Mouse (Mus musculus): ENCODE measurements around the gene Tbl1x. TPM values are rescaled to one million over a fixed set of nuclear protein-coding genes. Genes with fewer than 3 reads are reported as not detected.

Tbl1x gene
- polyA plus RNA-seq, 1 experiment from 2014 or later, result 82.8 TPM

DNA sequence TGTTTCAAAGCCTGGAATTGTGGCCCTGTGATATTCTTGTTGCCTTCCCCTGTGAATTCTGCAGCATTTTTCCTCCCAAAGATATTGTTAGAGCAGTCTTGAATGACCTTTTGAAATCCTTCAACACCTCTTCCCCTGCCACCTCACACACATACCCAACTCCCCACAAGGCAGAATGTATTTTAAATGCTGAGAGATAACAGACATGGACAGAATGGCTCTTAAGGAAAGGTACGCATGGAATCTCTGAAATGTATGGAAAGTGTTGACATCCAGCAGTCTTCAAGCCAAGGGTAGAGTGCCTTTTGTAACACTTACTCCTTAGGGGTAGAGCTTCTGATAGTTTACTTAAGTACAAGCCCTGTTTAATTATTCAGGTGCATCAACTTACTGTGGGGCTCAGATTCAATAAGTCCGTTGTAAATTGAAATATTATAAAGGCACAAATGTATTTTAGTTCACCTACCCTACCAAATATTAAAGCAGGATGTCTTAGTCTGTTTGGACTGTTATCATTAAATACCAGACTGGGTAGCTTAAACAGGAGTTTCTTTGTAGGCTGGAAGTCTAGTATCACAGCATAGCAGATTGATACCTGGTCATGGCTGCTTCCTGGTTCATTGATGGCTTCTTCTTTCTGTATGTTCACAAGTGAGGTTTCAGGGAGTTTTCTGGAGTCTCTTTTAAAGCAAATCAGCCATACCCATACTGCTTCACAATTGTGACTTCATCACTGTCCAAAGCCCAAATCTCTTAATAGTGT is 92.9 kb downstream of the Tbl1x start:
- ATAC-seq (ENCODE audit: insufficient read depth) (no peak), DNase-seq (no peak)
- H3K4me1 ChIP-seq (ENCODE audit: insufficient read depth), result no peaks in the 10 kb centered on the region
- H3K4me2 ChIP-seq, result no peak overlapping the region
- no peak overlapping the region for H3K4me3 ChIP-seq (ENCODE audit: low read depth, low read length)
- WGBS, result 54% methylated on average over 2 of the region's 2 CpGs
- no peaks in the 10 kb centered on the region for H3K9me3 ChIP-seq (ENCODE audit: low read depth, low read length)
- TF ChIP-seq CTCF (IDR thresholded peaks at IDR 0.05; ENCODE audit: low read depth), result no peak
- H3K9ac ChIP-seq, result no peak overlapping the region
- no peaks in the 10 kb centered on the region for H3K27me3 ChIP-seq (ENCODE audit: insufficient read depth, low read length)
- no peak overlapping the region for H3K27ac ChIP-seq (ENCODE audit: low read depth)
- no peaks in the 10 kb centered on the region for H3K36me3 ChIP-seq (ENCODE audit: insufficient read depth)

DNA sequence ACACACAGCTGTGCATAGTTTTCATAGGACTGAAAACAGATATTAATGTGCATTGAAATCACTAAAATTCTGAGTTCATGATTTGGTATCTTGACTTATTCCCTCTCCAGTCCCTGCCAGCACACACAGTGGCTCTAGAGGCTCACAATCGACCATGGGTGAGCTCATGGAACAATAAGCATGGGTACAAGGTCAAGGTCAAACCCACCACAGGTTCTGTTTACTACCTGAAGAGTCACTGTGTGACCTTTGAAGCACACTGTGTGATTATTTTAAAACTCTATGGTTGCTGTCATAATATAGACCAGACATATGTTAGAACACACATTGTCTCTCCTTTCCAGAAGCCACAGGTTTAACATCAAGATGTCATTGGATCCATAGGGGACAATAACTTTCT is 96.7 kb downstream of the Tbl1x start:
- TF ChIP-seq CTCF (IDR thresholded peaks at IDR 0.05; ENCODE audit: low read depth), result no peak

DNA sequence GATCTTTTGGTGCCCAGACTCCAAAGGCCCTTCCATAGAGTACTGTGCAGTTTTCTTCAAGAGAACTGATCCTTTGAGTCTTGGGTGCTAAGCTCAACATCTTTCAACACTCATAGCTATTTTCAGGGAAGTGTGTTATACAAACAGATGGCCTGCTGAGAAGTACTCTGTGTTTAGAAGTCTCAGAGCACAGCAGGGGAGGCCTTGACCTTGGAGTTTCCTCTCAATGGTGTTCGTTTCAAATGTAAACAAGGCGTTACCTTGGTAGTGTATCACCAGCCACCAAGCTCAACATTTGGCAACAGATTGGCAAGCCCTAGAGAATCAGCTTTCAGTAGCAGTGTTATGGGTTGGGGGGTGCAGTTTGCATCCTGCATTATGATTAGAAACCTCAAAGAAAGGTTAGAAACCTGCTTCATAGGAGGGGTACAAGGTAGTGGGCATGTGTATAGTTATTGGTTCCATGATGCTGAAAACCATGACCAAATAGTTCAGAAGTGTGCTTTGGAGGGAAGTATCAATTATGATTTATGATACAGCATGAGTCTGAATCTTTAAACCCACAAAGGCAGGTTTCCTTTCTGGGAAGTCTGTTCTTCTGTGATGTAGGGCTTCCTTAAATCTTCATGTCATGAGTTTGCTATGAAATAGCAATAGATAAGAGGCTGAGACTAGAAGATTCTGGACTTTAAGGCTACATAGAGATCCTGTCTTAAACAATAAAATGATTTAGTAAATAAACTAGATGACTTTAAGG is 98.3 kb downstream of the Tbl1x start:
- Histone ChIP-seq H3K9ac (no peak overlapping the region), H3K4me1 (ENCODE audit: insufficient read depth) (no peaks in the 10 kb centered on the region), H3K4me2 (no peak overlapping the region), H3K27me3 (ENCODE audit: insufficient read depth, low read length) (no peaks in the 10 kb centered on the region), H3K4me3 (ENCODE audit: low read depth, low read length) (no peak overlapping the region), H3K27ac (ENCODE audit: low read depth) (no peak overlapping the region), H3K36me3 (ENCODE audit: insufficient read depth) (no peaks in the 10 kb centered on the region), H3K9me3 (ENCODE audit: low read depth, low read length) (no peaks in the 10 kb centered on the region)
- 30% methylated on average over 2 of the region's 2 CpGs for WGBS
- no peak for DNase-seq
- no peak for ATAC-seq (ENCODE audit: insufficient read depth)
- no peak for TF ChIP-seq CTCF (IDR thresholded peaks at IDR 0.05; ENCODE audit: low read depth)

More for the DNA sequence above, 96.7 kb downstream of the Tbl1x start:
- H3K27me3 ChIP-seq (ENCODE audit: insufficient read depth, low read length), result no peaks in the 10 kb centered on the region
- no peak overlapping the region for H3K4me3 ChIP-seq (ENCODE audit: low read depth, low read length)
- H3K9me3 ChIP-seq (ENCODE audit: low read depth, low read length), result no peaks in the 10 kb centered on the region
- ATAC-seq (ENCODE audit: insufficient read depth), result no peak
- H3K4me2 ChIP-seq, result no peak overlapping the region
- H3K27ac ChIP-seq (ENCODE audit: low read depth), result no peak overlapping the region
- no peaks in the 10 kb centered on the region for H3K36me3 ChIP-seq (ENCODE audit: insufficient read depth)
- WGBS, result 40% methylated on average over 1 of the region's 1 CpGs
- no peaks in the 10 kb centered on the region for H3K4me1 ChIP-seq (ENCODE audit: insufficient read depth)
- H3K9ac ChIP-seq, result no peak overlapping the region
- no peak for DNase-seq

DNA sequence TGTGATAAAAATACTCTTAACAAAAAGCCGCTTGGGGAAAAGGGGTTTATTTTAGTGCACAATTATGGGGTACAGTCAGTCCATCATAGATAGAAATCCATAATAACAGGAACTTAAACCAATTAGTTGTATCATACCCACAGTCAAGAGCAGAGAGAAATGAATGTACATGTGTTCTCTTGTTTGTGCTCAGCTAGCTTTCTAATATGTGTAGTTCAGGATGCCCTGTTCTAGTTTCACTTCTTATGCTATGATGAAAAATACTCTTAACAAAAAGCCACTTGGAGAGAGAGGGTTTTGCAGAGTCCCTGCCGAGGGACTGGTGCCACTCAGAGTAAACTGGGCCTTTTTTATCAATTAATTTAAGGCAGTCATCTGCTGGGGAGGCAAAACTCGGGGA is 101.1 kb downstream of the Tbl1x start:
- TF ChIP-seq CTCF (IDR thresholded peaks at IDR 0.05; ENCODE audit: low read depth), result no peak
- Histone ChIP-seq H3K4me1 (ENCODE audit: insufficient read depth) (no peaks in the 10 kb centered on the region), H3K9ac (no peak overlapping the region), H3K36me3 (ENCODE audit: insufficient read depth) (no peaks in the 10 kb centered on the region), H3K27me3 (ENCODE audit: insufficient read depth, low read length) (no peaks in the 10 kb centered on the region), H3K4me3 (ENCODE audit: low read depth, low read length) (no peak overlapping the region), H3K27ac (ENCODE audit: low read depth) (no peak overlapping the region), H3K9me3 (ENCODE audit: low read depth, low read length) (no peaks in the 10 kb centered on the region), H3K4me2 (no peak overlapping the region)
- WGBS, result 68% methylated on average over 3 of the region's 3 CpGs
- DNase-seq, result no peak
- ATAC-seq (ENCODE audit: insufficient read depth), result no peak

DNA sequence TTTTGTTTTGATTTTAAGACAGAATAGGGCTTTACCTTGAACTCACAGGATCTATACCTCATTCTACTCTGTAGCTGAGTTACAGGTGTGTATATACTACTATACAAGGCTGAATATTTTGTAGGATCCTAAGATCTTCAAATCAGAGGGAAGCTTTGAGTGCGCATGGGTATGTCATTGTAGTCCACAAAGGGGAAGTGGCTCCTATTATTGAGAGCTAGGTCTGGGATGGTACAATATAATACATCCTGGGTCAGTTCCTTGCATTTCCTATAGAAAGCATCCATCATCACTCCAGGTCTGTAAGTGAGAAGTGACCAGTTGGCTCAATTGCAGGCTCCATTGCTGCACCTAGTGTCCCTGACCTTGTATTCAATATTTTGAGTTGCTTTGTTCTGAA is 102.2 kb downstream of the Tbl1x start:
- TF ChIP-seq CTCF (IDR thresholded peaks at IDR 0.05; ENCODE audit: low read depth), result no peak
- Histone ChIP-seq H3K9me3 (ENCODE audit: low read depth, low read length) (no peaks in the 10 kb centered on the region), H3K27me3 (ENCODE audit: insufficient read depth, low read length) (no peaks in the 10 kb centered on the region), H3K4me1 (ENCODE audit: insufficient read depth) (no peaks in the 10 kb centered on the region), H3K4me2 (no peak overlapping the region), H3K27ac (ENCODE audit: low read depth) (no peak overlapping the region), H3K4me3 (ENCODE audit: low read depth, low read length) (no peak overlapping the region), H3K9ac (no peak overlapping the region), H3K36me3 (ENCODE audit: insufficient read depth) (no peaks in the 10 kb centered on the region)
- DNase-seq (no peak), ATAC-seq (ENCODE audit: insufficient read depth) (no peak)
- 96% methylated on average over 1 of the region's 1 CpGs for WGBS

DNA sequence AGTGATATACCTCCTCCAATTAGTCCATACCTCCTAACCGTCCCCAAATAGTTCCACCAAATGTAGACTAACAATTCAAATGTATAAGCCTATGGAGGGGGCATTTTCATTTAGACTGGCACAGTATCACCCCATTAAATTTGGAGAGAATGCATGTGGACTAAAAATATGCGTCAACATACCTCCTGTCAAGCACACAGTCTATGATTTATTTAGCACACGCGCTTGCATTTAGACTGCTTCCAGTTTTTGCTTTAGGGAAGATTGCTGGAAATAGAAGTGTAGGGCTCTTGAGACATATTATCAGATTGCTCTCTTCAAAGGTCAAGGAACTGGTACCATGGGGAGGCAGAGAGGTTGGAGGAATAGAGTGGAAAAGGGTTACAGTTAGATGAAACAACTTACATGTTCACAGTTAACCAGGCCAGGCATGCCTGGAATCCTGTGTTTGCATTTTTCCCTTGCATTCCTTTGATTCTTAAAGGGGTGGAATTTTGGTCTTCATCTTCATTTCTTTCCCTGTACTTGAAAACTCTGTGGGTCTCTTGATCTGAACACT is 105.0 kb downstream of the Tbl1x start:
- no peak for TF ChIP-seq CTCF (IDR thresholded peaks at IDR 0.05; ENCODE audit: low read depth)
- Histone ChIP-seq H3K9ac (no peak overlapping the region), H3K27ac (ENCODE audit: low read depth) (no peak overlapping the region), H3K27me3 (ENCODE audit: insufficient read depth, low read length) (no peaks in the 10 kb centered on the region), H3K4me2 (no peak overlapping the region), H3K36me3 (ENCODE audit: insufficient read depth) (no peaks in the 10 kb centered on the region), H3K4me1 (ENCODE audit: insufficient read depth) (no peaks in the 10 kb centered on the region), H3K4me3 (ENCODE audit: low read depth, low read length) (no peak overlapping the region), H3K9me3 (ENCODE audit: low read depth, low read length) (no peaks in the 10 kb centered on the region)
- ATAC-seq (ENCODE audit: insufficient read depth) (no peak), DNase-seq (no peak)
- WGBS, result 37% methylated on average over 4 of the region's 4 CpGs
